Mouse (Mus musculus): ENCODE measurements at regions not wholly inside any gene's neighbourhood (a gene's known extent, or its start where the extent isn't known, plus 50 kb on each side); places are given as distances from the start of the nearest gene placed in this dataset.

- Histone ChIP-seq H3K9ac (ENCODE audit: low read depth, low read length) (no peak overlapping the region), H3K36me3 (ENCODE audit: control insufficient read depth, insufficient read depth, low read length) (no peaks in the 10 kb centered on the region), H3K4me1 (ENCODE audit: control insufficient read depth, insufficient read depth, low read length) (no peaks in the 10 kb centered on the region), H3K27ac (replicated peaks; ENCODE audit: insufficient read depth, low read depth, low read length) (no peak overlapping the region), H3K79me2 (ENCODE audit: control insufficient read depth, insufficient read depth, low read length) (no peaks in the 10 kb centered on the region), H3K4me3 (ENCODE audit: insufficient read depth, low read depth, low read length) (no peak overlapping the region), H3K27me3 (ENCODE audit: control insufficient read depth, insufficient read depth, low read length) (no peaks in the 10 kb centered on the region)
- DNase-seq (ENCODE audit: extremely low read depth, low read depth, low spot score): no peak
- TF ChIP-seq POLR2A (IDR thresholded peaks at IDR 0.05; ENCODE audit: extremely low read depth, insufficient read depth, low read length): no peak
- no peak for TF ChIP-seq CTCF (IDR thresholded peaks at IDR 0.05; ENCODE audit: low read depth, low read length)
- 76% methylated on average over 7 of the region's 7 CpGs for WGBS
Observed at GRCm38 (mm10) chr10:70374726-70375125, 65.6 kb upstream of the Fam13c start.

- no peaks in the 10 kb centered on the region for H3K27me3 ChIP-seq (ENCODE audit: control insufficient read depth, insufficient read depth, low read length)
- no peak for DNase-seq (ENCODE audit: extremely low read depth, low read depth, low spot score)
- H3K9ac ChIP-seq (ENCODE audit: low read depth, low read length): no peak overlapping the region
- no peaks in the 10 kb centered on the region for H3K36me3 ChIP-seq (ENCODE audit: control insufficient read depth, insufficient read depth, low read length)
- H3K27ac ChIP-seq (replicated peaks; ENCODE audit: insufficient read depth, low read depth, low read length): no peak overlapping the region
- TF ChIP-seq POLR2A (IDR thresholded peaks at IDR 0.05; ENCODE audit: extremely low read depth, insufficient read depth, low read length) (no peak), CTCF (IDR thresholded peaks at IDR 0.05; ENCODE audit: low read depth, low read length) (no peak)
- no peaks in the 10 kb centered on the region for H3K4me1 ChIP-seq (ENCODE audit: control insufficient read depth, insufficient read depth, low read length)
- no peaks in the 10 kb centered on the region for H3K79me2 ChIP-seq (ENCODE audit: control insufficient read depth, insufficient read depth, low read length)
- 72% methylated on average over 7 of the region's 7 CpGs for WGBS
- H3K4me3 ChIP-seq (ENCODE audit: insufficient read depth, low read depth, low read length): no peak overlapping the region
Observed at GRCm38 (mm10) chr10:70380041-70380651, 60.1 kb upstream of the Fam13c start.

- DNase-seq (ENCODE audit: extremely low read depth, low read depth, low spot score): no peak
- Histone ChIP-seq H3K27ac (replicated peaks; ENCODE audit: insufficient read depth, low read depth, low read length) (no peak overlapping the region), H3K9ac (ENCODE audit: low read depth, low read length) (no peak overlapping the region), H3K79me2 (ENCODE audit: control insufficient read depth, insufficient read depth, low read length) (no peaks in the 10 kb centered on the region), H3K4me3 (ENCODE audit: insufficient read depth, low read depth, low read length) (no peak overlapping the region), H3K36me3 (ENCODE audit: control insufficient read depth, insufficient read depth, low read length) (no peaks in the 10 kb centered on the region), H3K4me1 (ENCODE audit: control insufficient read depth, insufficient read depth, low read length) (no peaks in the 10 kb centered on the region), H3K27me3 (ENCODE audit: control insufficient read depth, insufficient read depth, low read length) (no peaks in the 10 kb centered on the region)
- WGBS: 74% methylated on average over 4 of the region's 4 CpGs
- TF ChIP-seq CTCF (IDR thresholded peaks at IDR 0.05; ENCODE audit: low read depth, low read length) (no peak), POLR2A (IDR thresholded peaks at IDR 0.05; ENCODE audit: extremely low read depth, insufficient read depth, low read length) (no peak)
Observed at GRCm38 (mm10) chr10:70384689-70385088, 55.6 kb upstream of the Fam13c start.

- no peaks in the 10 kb centered on the region for H3K79me2 ChIP-seq (ENCODE audit: control insufficient read depth, insufficient read depth, low read length)
- H3K27me3 ChIP-seq (ENCODE audit: control insufficient read depth, insufficient read depth, low read length): no peaks in the 10 kb centered on the region
- no peak overlapping the region for H3K4me3 ChIP-seq (ENCODE audit: insufficient read depth, low read depth, low read length)
- no peak overlapping the region for H3K27ac ChIP-seq (replicated peaks; ENCODE audit: insufficient read depth, low read depth, low read length)
- DNase-seq (ENCODE audit: extremely low read depth, low read depth, low spot score): no peak
- no peaks in the 10 kb centered on the region for H3K4me1 ChIP-seq (ENCODE audit: control insufficient read depth, insufficient read depth, low read length)
- no peaks in the 10 kb centered on the region for H3K36me3 ChIP-seq (ENCODE audit: control insufficient read depth, insufficient read depth, low read length)
- 90% methylated on average over 5 of the region's 5 CpGs for WGBS
- H3K9ac ChIP-seq (ENCODE audit: low read depth, low read length): no peak overlapping the region
- no peak for TF ChIP-seq POLR2A (IDR thresholded peaks at IDR 0.05; ENCODE audit: extremely low read depth, insufficient read depth, low read length)
- TF ChIP-seq CTCF (IDR thresholded peaks at IDR 0.05; ENCODE audit: low read depth, low read length): no peak
Observed at GRCm38 (mm10) chr10:70387729-70388128, 52.6 kb upstream of the Fam13c start.
